16 mouse cellular contexts compared by ENCODE assay signal in the genomic region with DNA sequence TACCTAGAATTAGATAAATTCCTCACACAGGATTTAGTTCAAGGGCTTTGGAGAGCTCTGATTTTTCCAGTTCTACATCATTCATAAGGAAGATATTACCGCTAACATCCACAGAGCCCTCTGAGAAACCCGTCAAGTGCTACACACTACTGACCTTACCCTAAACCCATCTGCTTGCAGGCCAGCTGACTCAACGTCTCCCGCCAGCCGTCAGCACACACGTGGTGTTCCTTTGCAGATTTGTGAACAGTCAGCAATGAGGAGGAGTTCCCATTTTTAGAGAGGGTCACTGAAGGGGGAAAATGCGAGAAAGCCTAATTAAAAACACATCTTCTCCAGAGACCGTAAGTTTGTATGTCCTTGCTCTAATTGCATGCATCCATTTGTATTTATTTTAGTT.
DNase-seq lines count a peak whose midpoint lies in the region; ATAC-seq and TF ChIP-seq lines count a peak whose summit lies in the region.
"Had no signal": no experiment of that assay in that cellular context is flagged by ENCODE, and none has a peak within 500 bp of the region (broad histone marks: within the 10 kb centered on the region; RNA-seq: fewer than 3 reads in every experiment).

No protein-coding gene starts in this region.

- no peaks in the 10 kb centered on the region for H3K9me3 ChIP-seq in forebrain, embryonic 12.5 days
- H3K9me3 ChIP-seq in forebrain, postnatal 0 days (ENCODE audit: low read length): no peaks in the 10 kb centered on the region
- H3K9me3 ChIP-seq in midbrain, embryonic 12.5 days: no peaks in the 10 kb centered on the region
- H3K9me3 ChIP-seq in midbrain, embryonic 15.5 days: no peaks in the 10 kb centered on the region
- H3K9me3 ChIP-seq in embryonic facial prominence, embryonic 11.5 days (replicated peaks; ENCODE audit: control insufficient read depth, low read length): no peaks in the 10 kb centered on the region
- H3K9me3 ChIP-seq in limb, embryonic 11.5 days (ENCODE audit: control insufficient read depth, low read length): no peaks in the 10 kb centered on the region
- H3K9me3 ChIP-seq: hindbrain, embryonic 10.5 days; liver, embryonic 12.5 days had no signal

- TF ChIP-seq CTCF in forebrain, postnatal 0 days (IDR thresholded peaks at IDR 0.05; ENCODE audit: low read depth): no peak

- no peak overlapping the region for H3K27ac ChIP-seq in forebrain, embryonic 12.5 days
- H3K27ac ChIP-seq in forebrain, postnatal 0 days (ENCODE audit: low read depth, low read length): no peak overlapping the region
- H3K27ac ChIP-seq in midbrain, embryonic 12.5 days (replicated peaks): no peak overlapping the region
- H3K27ac ChIP-seq in midbrain, embryonic 15.5 days: no peak overlapping the region
- no peak overlapping the region for H3K27ac ChIP-seq in embryonic facial prominence, embryonic 11.5 days (replicated peaks; ENCODE audit: low read depth, low read length)
- H3K27ac ChIP-seq in limb, embryonic 11.5 days (replicated peaks; ENCODE audit: low read depth, low read length): no peak overlapping the region
- H3K27ac ChIP-seq: kidney, postnatal 0 days; liver, embryonic 12.5 days had no signal

- H3K9ac ChIP-seq in forebrain, embryonic 12.5 days: no peak overlapping the region
- H3K9ac ChIP-seq in forebrain, postnatal 0 days: no peak overlapping the region
- no peak overlapping the region for H3K9ac ChIP-seq in midbrain, embryonic 12.5 days (replicated peaks)
- no peak overlapping the region for H3K9ac ChIP-seq in midbrain, embryonic 15.5 days
- no peak overlapping the region for H3K9ac ChIP-seq in embryonic facial prominence, embryonic 11.5 days (replicated peaks; ENCODE audit: low read length)
- H3K9ac ChIP-seq in limb, embryonic 11.5 days (ENCODE audit: low read length): no peak overlapping the region
- H3K9ac ChIP-seq: liver, embryonic 12.5 days had no signal

- 54% methylated on average over 8 of the region's 8 CpGs for WGBS in forebrain, embryonic 12.5 days
- 33% methylated on average over 8 of the region's 8 CpGs for WGBS in forebrain, postnatal 0 days
- WGBS in midbrain, embryonic 12.5 days: 57% methylated on average over 8 of the region's 8 CpGs
- WGBS in midbrain, embryonic 15.5 days: 46% methylated on average over 8 of the region's 8 CpGs
- 28% methylated on average over 8 of the region's 8 CpGs for WGBS in embryonic facial prominence, embryonic 11.5 days
- WGBS in limb, embryonic 11.5 days: 23% methylated on average over 8 of the region's 8 CpGs

- H3K4me2 ChIP-seq in forebrain, embryonic 12.5 days: no peak overlapping the region
- no peak overlapping the region for H3K4me2 ChIP-seq in forebrain, postnatal 0 days (ENCODE audit: low read depth)
- no peak overlapping the region for H3K4me2 ChIP-seq in midbrain, embryonic 12.5 days (replicated peaks)
- H3K4me2 ChIP-seq in midbrain, embryonic 15.5 days: no peak overlapping the region
- no peak overlapping the region for H3K4me2 ChIP-seq in embryonic facial prominence, embryonic 11.5 days (ENCODE audit: low read depth, low read length)
- H3K4me2 ChIP-seq in limb, embryonic 11.5 days (ENCODE audit: low read depth, severe bottlenecking): no peak overlapping the region
- H3K4me2 ChIP-seq: liver, embryonic 12.5 days had no signal

- DNase-seq in forebrain, postnatal 0 days: no peak
- DNase-seq in embryonic facial prominence, embryonic 11.5 days (ENCODE audit: low spot score): peak; percentile 73
- peak; percentile 37 for DNase-seq in limb, embryonic 11.5 days (ENCODE audit: low spot score)
- no peak for DNase-seq in frontal cortex, postnatal 14 days (ENCODE audit: low spot score in 2 of 2)
- no peak for DNase-seq in left cerebral cortex, postnatal 36 days (ENCODE audit: low spot score in 2 of 2)
- DNase-seq: adrenal gland, postnatal 25 days; lung, postnatal 10 days; midbrain, embryonic 14.5 days; thymus, adult 18-20 months had no signal

- H3K4me1 ChIP-seq in forebrain, embryonic 12.5 days: peaks cover 9% of the 10 kb centered on the region; the same call in 1 of the 2 replicates
- no peaks in the 10 kb centered on the region for H3K4me1 ChIP-seq in forebrain, postnatal 0 days (ENCODE audit: insufficient read depth)
- peaks cover 10% of the 10 kb centered on the region; the same call in 1 of the 2 replicates for H3K4me1 ChIP-seq in midbrain, embryonic 12.5 days
- H3K4me1 ChIP-seq in midbrain, embryonic 15.5 days: no peaks in the 10 kb centered on the region
- H3K4me1 ChIP-seq in embryonic facial prominence, embryonic 11.5 days (ENCODE audit: control insufficient read depth, insufficient read depth, low read length): no peaks in the 10 kb centered on the region
- no peaks in the 10 kb centered on the region for H3K4me1 ChIP-seq in limb, embryonic 11.5 days (ENCODE audit: control insufficient read depth, insufficient read depth, low read length)
- H3K4me1 ChIP-seq: liver, embryonic 12.5 days had no signal

- no peak overlapping the region for H3K4me3 ChIP-seq in forebrain, embryonic 12.5 days (replicated peaks)
- H3K4me3 ChIP-seq in forebrain, postnatal 0 days (ENCODE audit: low read depth, low read length): no peak overlapping the region
- no peak overlapping the region for H3K4me3 ChIP-seq in midbrain, embryonic 12.5 days
- no peak overlapping the region for H3K4me3 ChIP-seq in midbrain, embryonic 15.5 days
- H3K4me3 ChIP-seq in embryonic facial prominence, embryonic 11.5 days (ENCODE audit: low read depth, low read length): no peak overlapping the region
- no peak overlapping the region for H3K4me3 ChIP-seq in limb, embryonic 11.5 days (ENCODE audit: low read depth, low read length)
- H3K4me3 ChIP-seq: hindbrain, embryonic 10.5 days; liver, embryonic 12.5 days had no signal

- no peaks in the 10 kb centered on the region for H3K36me3 ChIP-seq in forebrain, embryonic 12.5 days (replicated peaks)
- no peaks in the 10 kb centered on the region for H3K36me3 ChIP-seq in forebrain, postnatal 0 days (ENCODE audit: insufficient read depth)
- H3K36me3 ChIP-seq in midbrain, embryonic 12.5 days: no peaks in the 10 kb centered on the region
- no peaks in the 10 kb centered on the region for H3K36me3 ChIP-seq in midbrain, embryonic 15.5 days (replicated peaks)
- no peaks in the 10 kb centered on the region for H3K36me3 ChIP-seq in embryonic facial prominence, embryonic 11.5 days (replicated peaks; ENCODE audit: control insufficient read depth, insufficient read depth, low read depth, low read length)
- no peaks in the 10 kb centered on the region for H3K36me3 ChIP-seq in limb, embryonic 11.5 days (ENCODE audit: control insufficient read depth, insufficient read depth, low read length)
- H3K36me3 ChIP-seq: hindbrain, embryonic 10.5 days; liver, embryonic 12.5 days had no signal

- no peaks in the 10 kb centered on the region for H3K27me3 ChIP-seq in forebrain, embryonic 12.5 days
- H3K27me3 ChIP-seq in forebrain, postnatal 0 days (ENCODE audit: insufficient read depth, low read length): no peaks in the 10 kb centered on the region
- no peaks in the 10 kb centered on the region for H3K27me3 ChIP-seq in midbrain, embryonic 12.5 days
- H3K27me3 ChIP-seq in midbrain, embryonic 15.5 days (replicated peaks): no peaks in the 10 kb centered on the region
- no peaks in the 10 kb centered on the region for H3K27me3 ChIP-seq in embryonic facial prominence, embryonic 11.5 days (ENCODE audit: control insufficient read depth, insufficient read depth, low read length)
- H3K27me3 ChIP-seq in limb, embryonic 11.5 days (ENCODE audit: control insufficient read depth, insufficient read depth, low read length): no peaks in the 10 kb centered on the region
- H3K27me3 ChIP-seq: liver, embryonic 12.5 days had no signal

- intact Hi-C loops in left cerebral cortex, postnatal 36 days (cut with DNase I): no loop called here

- ATAC-seq in forebrain, embryonic 12.5 days (ENCODE audit: low FRiP score): peak; percentile 57
- ATAC-seq in forebrain, postnatal 0 days: no peak
- peak; percentile 56; the same call in 1 of the 2 replicates for ATAC-seq in midbrain, embryonic 12.5 days (ENCODE audit: low FRiP score, low read depth)
- ATAC-seq in midbrain, embryonic 15.5 days (replicated peaks): no peak; the same call in 1 of the 2 replicates
- ATAC-seq in embryonic facial prominence, embryonic 11.5 days (replicated peaks; ENCODE audit: insufficient number of reproducible peaks, low FRiP score, low TSS enrichment, low read depth): peak; percentile 81; the same call in 1 of the 2 replicates
- ATAC-seq in limb, embryonic 11.5 days (ENCODE audit: insufficient number of reproducible peaks, low FRiP score, low TSS enrichment, low read depth): no peak
- ATAC-seq: intestine, embryonic 16.5 days; liver, embryonic 12.5 days had no signal

Comparison
In these comparisons a context has a peak if more than half of its experiments do, and no peak if none do; other contexts are left out.
1. ATAC-seq: peak in forebrain, embryonic 12.5 days (single experiment), midbrain, embryonic 12.5 days (single experiment) and embryonic facial prominence, embryonic 11.5 days (single experiment); none in forebrain, postnatal 0 days (single experiment), midbrain, embryonic 15.5 days (single experiment) and limb, embryonic 11.5 days (single experiment).
2. DNase-seq: peak in embryonic facial prominence, embryonic 11.5 days (single experiment) and limb, embryonic 11.5 days (single experiment); none in forebrain, postnatal 0 days (single experiment), frontal cortex, postnatal 14 days (0 of 2) and left cerebral cortex, postnatal 36 days (0 of 2).